Mouse (Mus musculus): ENCODE results near the gene Pxdn. TPM values are rescaled to one million over a fixed set of nuclear protein-coding genes. Genes with fewer than 3 reads are reported as not detected.
A peak's percentile ranks its signal among the peaks of the same experiment; 100 is the strongest.

Gene Pxdn
- polyA plus RNA-seq, 1 experiment = 198 TPM

GRCm38 (mm10) chr12:29972533-29972932, 35.1 kb downstream of the Pxdn start:
- Histone ChIP-seq H3K4me1 (ENCODE audit: control insufficient read depth, insufficient read depth, low read length) (peaks cover 2% of the 10 kb centered on the region; the same call in 1 of the 2 replicates), H3K27ac (ENCODE audit: insufficient read depth, low read length) (no peak overlapping the region), H3K4me3 (ENCODE audit: insufficient read depth, low read length) (no peak overlapping the region)
- TF ChIP-seq POLR2A (IDR thresholded peaks at IDR 0.05; ENCODE audit: low read depth, low read length) (no peak), CTCF (IDR thresholded peaks at IDR 0.05; ENCODE audit: borderline replicate concordance, insufficient read depth, low read length) (no peak)

- Histone ChIP-seq H3K27ac (ENCODE audit: insufficient read depth, low read length) (no peak overlapping the region), H3K4me3 (ENCODE audit: insufficient read depth, low read length) (no peak overlapping the region), H3K4me1 (ENCODE audit: control insufficient read depth, insufficient read depth, low read length) (no peaks in the 10 kb centered on the region)
- no peak for TF ChIP-seq POLR2A (IDR thresholded peaks at IDR 0.05; ENCODE audit: low read depth, low read length)
- TF ChIP-seq CTCF (IDR thresholded peaks at IDR 0.05; ENCODE audit: borderline replicate concordance, insufficient read depth, low read length) = no peak
Observed at GRCm38 (mm10) chr12:29980076-29980475, 42.7 kb downstream of the Pxdn start.

- H3K4me3 ChIP-seq (ENCODE audit: insufficient read depth, low read length) = no peak overlapping the region
- H3K27ac ChIP-seq (ENCODE audit: insufficient read depth, low read length) = no peak overlapping the region
- TF ChIP-seq POLR2A (IDR thresholded peaks at IDR 0.05; ENCODE audit: low read depth, low read length) (no peak), CTCF (IDR thresholded peaks at IDR 0.05; ENCODE audit: borderline replicate concordance, insufficient read depth, low read length) (no peak)
Observed at GRCm38 (mm10) chr12:29981722-29982293, 44.4 kb downstream of the Pxdn start.

GRCm38 (mm10) chr12:29983190-29983589, 45.8 kb downstream of the Pxdn start:
- Histone ChIP-seq H3K4me1 (ENCODE audit: control insufficient read depth, insufficient read depth, low read length) (no peaks in the 10 kb centered on the region), H3K27ac (ENCODE audit: insufficient read depth, low read length) (no peak overlapping the region), H3K4me3 (ENCODE audit: insufficient read depth, low read length) (no peak overlapping the region)
- no peak for TF ChIP-seq POLR2A (IDR thresholded peaks at IDR 0.05; ENCODE audit: low read depth, low read length)
- TF ChIP-seq CTCF (IDR thresholded peaks at IDR 0.05; ENCODE audit: borderline replicate concordance, insufficient read depth, low read length) = no peak

More at GRCm38 (mm10) chr12:29981722-29982293, 44.4 kb downstream of the Pxdn start:
- no peaks in the 10 kb centered on the region for H3K4me1 ChIP-seq (ENCODE audit: control insufficient read depth, insufficient read depth, low read length)

- Histone ChIP-seq H3K27ac (ENCODE audit: insufficient read depth, low read length) (no peak overlapping the region), H3K4me3 (ENCODE audit: insufficient read depth, low read length) (no peak overlapping the region), H3K4me1 (ENCODE audit: control insufficient read depth, insufficient read depth, low read length) (no peaks in the 10 kb centered on the region)
- TF ChIP-seq POLR2A (IDR thresholded peaks at IDR 0.05; ENCODE audit: low read depth, low read length) (no peak), CTCF (IDR thresholded peaks at IDR 0.05; ENCODE audit: borderline replicate concordance, insufficient read depth, low read length) (no peak)
Observed at GRCm38 (mm10) chr12:29985126-29985525, 47.7 kb downstream of the Pxdn start.

- TF ChIP-seq POLR2A (IDR thresholded peaks at IDR 0.05; ENCODE audit: low read depth, low read length) (no peak), CTCF (IDR thresholded peaks at IDR 0.05; ENCODE audit: borderline replicate concordance, insufficient read depth, low read length) (no peak)
- Histone ChIP-seq H3K27ac (ENCODE audit: insufficient read depth, low read length) (no peak overlapping the region), H3K4me1 (ENCODE audit: control insufficient read depth, insufficient read depth, low read length) (no peaks in the 10 kb centered on the region), H3K4me3 (ENCODE audit: insufficient read depth, low read length) (no peak overlapping the region)
Observed at GRCm38 (mm10) chr12:29986241-29986640, 48.8 kb downstream of the Pxdn start.

- H3K4me1 ChIP-seq (ENCODE audit: control insufficient read depth, insufficient read depth, low read length) = peaks cover 9% of the 10 kb centered on the region
- TF ChIP-seq POLR2A (IDR thresholded peaks at IDR 0.05; ENCODE audit: low read depth, low read length) = no peak
- TF ChIP-seq CTCF (IDR thresholded peaks at IDR 0.05; ENCODE audit: borderline replicate concordance, insufficient read depth, low read length) = no peak
- H3K4me3 ChIP-seq (ENCODE audit: insufficient read depth, low read length) = no peak overlapping the region
- peak overlapping the region; percentile 70 for H3K27ac ChIP-seq (ENCODE audit: insufficient read depth, low read length)
Observed at GRCm38 (mm10) chr12:29998895-29999294, 61.5 kb downstream of the Pxdn start.

- H3K27ac ChIP-seq (ENCODE audit: insufficient read depth, low read length) = no peak overlapping the region
- TF ChIP-seq CTCF (IDR thresholded peaks at IDR 0.05; ENCODE audit: borderline replicate concordance, insufficient read depth, low read length) (no peak), POLR2A (IDR thresholded peaks at IDR 0.05; ENCODE audit: low read depth, low read length) (no peak)
- peaks cover 15% of the 10 kb centered on the region for H3K4me1 ChIP-seq (ENCODE audit: control insufficient read depth, insufficient read depth, low read length)
- H3K4me3 ChIP-seq (ENCODE audit: insufficient read depth, low read length) = no peak overlapping the region
Observed at GRCm38 (mm10) chr12:30001951-30002350, 64.5 kb downstream of the Pxdn start.

- peak overlapping the region; percentile 81 for H3K27ac ChIP-seq (ENCODE audit: insufficient read depth, low read length)
- no peak for TF ChIP-seq POLR2A (IDR thresholded peaks at IDR 0.05; ENCODE audit: low read depth, low read length)
- no peak for TF ChIP-seq CTCF (IDR thresholded peaks at IDR 0.05; ENCODE audit: borderline replicate concordance, insufficient read depth, low read length)
- H3K4me1 ChIP-seq (ENCODE audit: control insufficient read depth, insufficient read depth, low read length) = peaks cover 11% of the 10 kb centered on the region
- H3K4me3 ChIP-seq (ENCODE audit: insufficient read depth, low read length) = no peak overlapping the region
Observed at GRCm38 (mm10) chr12:30003680-30004364, 66.4 kb downstream of the Pxdn start.

- H3K4me3 ChIP-seq (ENCODE audit: insufficient read depth, low read length) = no peak overlapping the region
- peaks cover 11% of the 10 kb centered on the region for H3K4me1 ChIP-seq (ENCODE audit: control insufficient read depth, insufficient read depth, low read length)
- TF ChIP-seq CTCF (IDR thresholded peaks at IDR 0.05; ENCODE audit: borderline replicate concordance, insufficient read depth, low read length) = no peak
- no peak for TF ChIP-seq POLR2A (IDR thresholded peaks at IDR 0.05; ENCODE audit: low read depth, low read length)
- peak overlapping the region; percentile 23; the same call in 1 of the 2 replicates for H3K27ac ChIP-seq (ENCODE audit: insufficient read depth, low read length)
Observed at GRCm38 (mm10) chr12:30004365-30004723, 66.9 kb downstream of the Pxdn start.

Measured in embryonic fibroblast, embryonic 13.5 days (primary cell).